Mouse (Mus musculus) right cerebral cortex, postnatal 25 days (tissue): ENCODE data around the gene AY074887.
"Not testable (repeated sequence)": the region's sequence is repeated elsewhere in the genome, so short reads cannot be mapped to it uniquely, and the experiment has no call there.

Experiments used
- DNase-seq: peaks from one replicate; pipeline ENCODE4 v3.0.0; 2022

The AY074887 gene

GRCm38 (mm10) chr9:54950575-54951321, at the start of gene AY074887, which contains the start of gene Psma4:
AY074887 (minus strand) TSS chr9:54950998.
Psma4 (plus strand) TSS chr9:54950790.
- peak; percentile 88 for DNase-seq

- no peak for DNase-seq
These were observed 44.8 kb upstream of the AY074887 start for GRCm38 (mm10) chr9:54995645-54996044.

- DNase-seq, result no peak
These were observed 43.6 kb upstream of the AY074887 start for GRCm38 (mm10) chr9:54994381-54994780.

- DNase-seq, result no peak
These were observed 39.6 kb upstream of the AY074887 start for GRCm38 (mm10) chr9:54990362-54990761.

- DNase-seq, result no peak
These were observed 31.6 kb upstream of the AY074887 start for GRCm38 (mm10) chr9:54982401-54982800.

- DNase-seq, result peak; percentile 12
These were observed 30.7 kb upstream of the AY074887 start for GRCm38 (mm10) chr9:54981291-54982191.

GRCm38 (mm10) chr9:54980674-54981073, 29.9 kb upstream of the AY074887 start, which contains the start of gene Chrna5:
Chrna5 (plus strand) TSS chr9:54980880.
- no peak for DNase-seq

- no peak for DNase-seq
These were observed 19.3 kb upstream of the AY074887 start for GRCm38 (mm10) chr9:54969972-54970637.

- no peak for DNase-seq
These were observed 12.9 kb upstream of the AY074887 start for GRCm38 (mm10) chr9:54963669-54964068.

- no peak for DNase-seq
These were observed 10.3 kb upstream of the AY074887 start for GRCm38 (mm10) chr9:54961059-54961458.

- not testable (repeated sequence) for DNase-seq
These were observed 636 bp downstream of the AY074887 start for GRCm38 (mm10) chr9:54950162-54950561.

- DNase-seq, result no peak
These were observed 1.3 kb downstream of the AY074887 start for GRCm38 (mm10) chr9:54949465-54949864.

- DNase-seq, result no peak
These were observed 4.5 kb downstream of the AY074887 start for GRCm38 (mm10) chr9:54946256-54946655.

GRCm38 (mm10) chr9:54944467-54944866, 6.3 kb downstream of the AY074887 start:
- DNase-seq, result no peak

GRCm38 (mm10) chr9:54942071-54942470, 8.7 kb downstream of the AY074887 start:
- no peak for DNase-seq

GRCm38 (mm10) chr9:54932379-54932778, 18.4 kb downstream of the AY074887 start:
- no peak for DNase-seq

- DNase-seq, result no peak
These were observed 19.0 kb downstream of the AY074887 start for GRCm38 (mm10) chr9:54931765-54932164.

- DNase-seq, result no peak
These were observed 20.1 kb downstream of the AY074887 start for GRCm38 (mm10) chr9:54930741-54931140.

- DNase-seq, result no peak
These were observed 30.9 kb downstream of the AY074887 start for GRCm38 (mm10) chr9:54919946-54920345.

GRCm38 (mm10) chr9:54918781-54919180, 32.0 kb downstream of the AY074887 start:
- no peak for DNase-seq

- no peak for DNase-seq
These were observed 32.6 kb downstream of the AY074887 start for GRCm38 (mm10) chr9:54918191-54918590.

- peak; percentile 86 for DNase-seq
These were observed 33.7 kb downstream of the AY074887 start, which contains the start of gene Hykk for GRCm38 (mm10) chr9:54917010-54917677. Hykk (plus strand) TSS chr9:54917283.
